Mouse (Mus musculus) liver, embryonic 11.5 days (tissue): Measurements from ENCODE around the gene Vav2. TPM values are rescaled to one million over a fixed set of nuclear protein-coding genes. Genes with fewer than 3 reads are reported as not detected.

Experiments used
- ATAC-seq: fragments of 200-750 bp; cut with Nextera tagmentation; replicated peaks from 2 replicates; pipeline ENCODE4 v1.8.0; 2017; ENCODE audit warnings: moderate number of reproducible peaks, mild to moderate bottlenecking, moderate TSS enrichment, moderate library complexity; ENCODE audit not compliant: low FRiP score
- DNase-seq: peaks from one replicate; pipeline ENCODE4 v3.0.0-alpha.2; 2017; ENCODE audit warnings: low spot score
- H3K27ac ChIP-seq: fragments of 300-500 bp; sonication (generic); 2 replicates; pipeline ENCODE4 v1.5.1; 2014; ENCODE audit warnings: mild to moderate bottlenecking, low read depth, low read length, control low read depth
- H3K27me3 ChIP-seq: fragments of 300-500 bp; sonication (generic); replicated peaks from 2 replicates; pipeline ENCODE4 v1.6.1; 2014; ENCODE audit warnings: low read length, mixed read lengths; ENCODE audit not compliant: control insufficient read depth, insufficient read depth
- H3K36me3 ChIP-seq: fragments of 300-500 bp; sonication (generic); 2 replicates; pipeline ENCODE4 v1.6.1; 2014; ENCODE audit warnings: mild to moderate bottlenecking, low read length, moderate library complexity, mixed read lengths; ENCODE audit not compliant: control insufficient read depth, insufficient read depth
- H3K4me1 ChIP-seq: fragments of 300-500 bp; sonication (generic); replicated peaks from 2 replicates; pipeline ENCODE4 v1.6.1; 2014; ENCODE audit warnings: low read length, mixed read lengths; ENCODE audit not compliant: control insufficient read depth, insufficient read depth
- H3K4me2 ChIP-seq: fragments of 300-500 bp; sonication (generic); 2 replicates; pipeline ENCODE4 v1.6.1; 2014; ENCODE audit warnings: mild to moderate bottlenecking, control low read depth, moderate library complexity
- H3K4me3 ChIP-seq: fragments of 300-500 bp; sonication (generic); 2 replicates; pipeline ENCODE4 v1.5.1; 2014; ENCODE audit warnings: low read depth, low read length, control low read depth
- H3K9ac ChIP-seq: fragments of 300-500 bp; sonication (generic); 2 replicates; pipeline ENCODE4 v1.6.1; 2014; ENCODE audit warnings: low read depth, low read length, control low read depth
- H3K9me3 ChIP-seq: fragments of 300-500 bp; sonication (generic); 2 replicates; pipeline ENCODE4 v1.6.1; 2016; ENCODE audit warnings: low read length, inconsistent platforms, mixed read lengths; ENCODE audit not compliant: control insufficient read depth
- WGBS: fragments of 180-500 bp; shearing (Covaris S2); extraction: QIAGEN DNeasy Blood & Tissue Kit; methylation state at CpG from one replicate; pipeline ENCODE4 v1.1.7; 2014; 5-methylcytosine and 5-hydroxymethylcytosine counted together
- polyA plus RNA-seq: library from polyadenylated mRNA; unstranded; fragments of >200 nt; fragmentation: Nextera tagmentation; extraction: Ambion mirVana; gene quantifications from 2 replicates; pipeline ENCODE4 v1.2.1, GENCODE M21; 2014

The Vav2 gene
- polyA plus RNA-seq, 1 experiment from 2014 or later: 6.0 TPM

- 81% methylated on average over 8 of the region's 8 CpGs for WGBS
- Histone ChIP-seq H3K4me1 (peaks cover 29% of the 10 kb centered on the region), H3K27me3 (no peaks in the 10 kb centered on the region), H3K36me3 (no peaks in the 10 kb centered on the region), H3K27ac (no peak overlapping the region), H3K4me2 (no peak overlapping the region), H3K9ac (no peak overlapping the region), H3K9me3 (no peaks in the 10 kb centered on the region), H3K4me3 (no peak overlapping the region)
- ATAC-seq: no peak
- DNase-seq: no peak
These were observed 49.7 kb downstream of the Vav2 start for GRCm38 (mm10) chr2:27377164-27377563.

- Histone ChIP-seq H3K36me3 (no peaks in the 10 kb centered on the region), H3K27me3 (no peaks in the 10 kb centered on the region), H3K9ac (no peak overlapping the region), H3K9me3 (no peaks in the 10 kb centered on the region), H3K4me3 (no peak overlapping the region), H3K27ac (no peak overlapping the region), H3K4me1 (peaks cover 21% of the 10 kb centered on the region), H3K4me2 (no peak overlapping the region)
- ATAC-seq (no peak), DNase-seq (no peak)
- WGBS: 65% methylated on average over 3 of the region's 3 CpGs
These were observed 51.7 kb downstream of the Vav2 start for GRCm38 (mm10) chr2:27375141-27375540.

- WGBS: 14% methylated on average over 12 of the region's 12 CpGs
- Histone ChIP-seq H3K9ac (no peak overlapping the region), H3K9me3 (no peaks in the 10 kb centered on the region), H3K4me2 (peak overlapping the region; percentile 31; the same call in 1 of the 2 replicates), H3K4me3 (no peak overlapping the region), H3K27ac (no peak overlapping the region), H3K36me3 (no peaks in the 10 kb centered on the region), H3K27me3 (no peaks in the 10 kb centered on the region), H3K4me1 (peaks cover 17% of the 10 kb centered on the region)
- peak; percentile 46 for DNase-seq
- ATAC-seq: no peak
These were observed 53.5 kb downstream of the Vav2 start for GRCm38 (mm10) chr2:27373349-27373748.

- Histone ChIP-seq H3K27ac (no peak overlapping the region), H3K9me3 (no peaks in the 10 kb centered on the region), H3K9ac (no peak overlapping the region), H3K27me3 (no peaks in the 10 kb centered on the region), H3K4me3 (no peak overlapping the region), H3K4me2 (no peak overlapping the region), H3K4me1 (peaks cover 12% of the 10 kb centered on the region), H3K36me3 (no peaks in the 10 kb centered on the region)
- 89% methylated on average over 2 of the region's 2 CpGs for WGBS
- DNase-seq: no peak
- ATAC-seq: no peak
These were observed 55.4 kb downstream of the Vav2 start for GRCm38 (mm10) chr2:27371450-27371849.

GRCm38 (mm10) chr2:27368980-27369379, 57.9 kb downstream of the Vav2 start:
- DNase-seq (no peak), ATAC-seq (no peak)
- Histone ChIP-seq H3K4me2 (no peak overlapping the region), H3K27ac (no peak overlapping the region), H3K36me3 (no peaks in the 10 kb centered on the region), H3K27me3 (no peaks in the 10 kb centered on the region), H3K4me3 (no peak overlapping the region), H3K4me1 (peaks cover 12% of the 10 kb centered on the region), H3K9ac (no peak overlapping the region), H3K9me3 (no peaks in the 10 kb centered on the region)
- WGBS: 85% methylated on average over 8 of the region's 8 CpGs

- Histone ChIP-seq H3K9me3 (no peaks in the 10 kb centered on the region), H3K27me3 (no peaks in the 10 kb centered on the region), H3K4me3 (no peak overlapping the region), H3K4me1 (no peaks in the 10 kb centered on the region; the same call in 1 of the 2 replicates), H3K4me2 (no peak overlapping the region), H3K27ac (no peak overlapping the region), H3K36me3 (no peaks in the 10 kb centered on the region), H3K9ac (no peak overlapping the region)
- WGBS: 85% methylated on average over 4 of the region's 4 CpGs
- DNase-seq (no peak), ATAC-seq (no peak)
These were observed 61.5 kb downstream of the Vav2 start for GRCm38 (mm10) chr2:27365296-27365695.

- H3K36me3 ChIP-seq: no peaks in the 10 kb centered on the region
- H3K4me1 ChIP-seq: no peaks in the 10 kb centered on the region; the same call in 1 of the 2 replicates
- DNase-seq: no peak
- H3K9ac ChIP-seq: no peak overlapping the region
- no peaks in the 10 kb centered on the region for H3K27me3 ChIP-seq
- no peak overlapping the region for H3K4me3 ChIP-seq
- H3K9me3 ChIP-seq: no peaks in the 10 kb centered on the region
- no peak overlapping the region for H3K27ac ChIP-seq
- WGBS: 50% methylated on average over 5 of the region's 5 CpGs
- no peak for ATAC-seq
- H3K4me2 ChIP-seq: no peak overlapping the region
These were observed 65.0 kb downstream of the Vav2 start for GRCm38 (mm10) chr2:27361786-27362185.

GRCm38 (mm10) chr2:27358461-27358860, 68.4 kb downstream of the Vav2 start:
- peaks cover 3% of the 10 kb centered on the region; the same call in 1 of the 2 replicates for H3K4me1 ChIP-seq
- no peaks in the 10 kb centered on the region for H3K27me3 ChIP-seq
- no peak overlapping the region for H3K4me3 ChIP-seq
- no peaks in the 10 kb centered on the region for H3K9me3 ChIP-seq
- H3K27ac ChIP-seq: no peak overlapping the region
- ATAC-seq (no peak), DNase-seq (no peak)
- 72% methylated on average over 2 of the region's 2 CpGs for WGBS
- no peaks in the 10 kb centered on the region for H3K36me3 ChIP-seq
- H3K9ac ChIP-seq: no peak overlapping the region
- H3K4me2 ChIP-seq: no peak overlapping the region

- DNase-seq (no peak), ATAC-seq (no peak)
- H3K4me1 ChIP-seq: peaks cover 3% of the 10 kb centered on the region; the same call in 1 of the 2 replicates
- no peak overlapping the region for H3K4me2 ChIP-seq
- H3K27ac ChIP-seq: no peak overlapping the region
- no peaks in the 10 kb centered on the region for H3K27me3 ChIP-seq
- no peaks in the 10 kb centered on the region; the same call in 1 of the 2 replicates for H3K36me3 ChIP-seq
- H3K9ac ChIP-seq: no peak overlapping the region
- no peak overlapping the region for H3K4me3 ChIP-seq
- 63% methylated on average over 4 of the region's 4 CpGs for WGBS
- peaks cover 3% of the 10 kb centered on the region; the same call in 1 of the 2 replicates for H3K9me3 ChIP-seq
These were observed 71.1 kb downstream of the Vav2 start for GRCm38 (mm10) chr2:27355684-27356083.
